Mouse (Mus musculus): ENCODE measurements around the gene Lin7b.
"Not testable (repeated sequence)": the region's sequence is repeated elsewhere in the genome, so short reads cannot be mapped to it uniquely, and the experiment has no call there.

The Lin7b gene

DNA sequence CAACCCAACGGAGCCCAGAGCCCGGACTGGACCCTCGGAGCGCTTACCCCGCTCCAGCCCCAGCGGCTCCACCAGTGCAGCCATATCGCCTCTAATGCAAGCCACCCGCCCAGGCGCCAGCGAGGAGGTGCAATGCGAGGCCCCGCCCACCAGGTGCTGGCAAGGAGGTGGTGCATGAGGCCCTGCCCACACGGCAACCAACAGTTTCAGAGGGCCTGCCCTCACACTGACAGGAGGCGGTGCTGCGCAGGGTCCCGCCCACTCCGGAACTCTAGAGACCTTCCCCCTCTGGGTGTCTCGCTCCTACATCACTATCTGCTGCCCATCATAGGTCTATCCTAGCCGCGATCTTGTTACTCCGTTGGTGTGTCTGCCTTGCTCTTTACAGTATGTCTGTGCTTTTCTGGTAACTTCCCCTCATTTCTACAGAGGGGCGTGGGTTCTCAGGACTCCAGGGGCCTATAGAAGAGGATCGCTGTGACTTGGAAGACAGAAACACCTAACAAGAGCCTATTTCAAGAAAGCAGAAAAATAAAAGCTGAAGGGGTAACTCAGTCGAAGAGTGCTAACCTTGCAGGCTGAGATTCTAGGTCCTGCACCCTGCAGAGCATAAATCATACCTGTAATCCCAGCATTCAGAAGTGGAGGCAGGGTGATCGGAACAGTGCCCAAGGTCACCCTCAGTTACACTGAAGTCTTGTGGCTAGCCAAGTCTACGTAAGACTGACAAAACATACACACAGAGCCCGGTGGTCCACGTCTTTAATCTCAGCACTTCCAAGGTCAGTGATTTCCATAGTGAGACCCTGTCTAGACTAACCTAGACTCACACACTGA lies at the start of gene Lin7b:
TSS of gene Lin7b (minus strand) at position 109 of the 837 bp plus-strand sequence.
- peak; percentile 91 to 96 for DNase-seq (ENCODE audit: low spot score in 2 of 2)

DNA sequence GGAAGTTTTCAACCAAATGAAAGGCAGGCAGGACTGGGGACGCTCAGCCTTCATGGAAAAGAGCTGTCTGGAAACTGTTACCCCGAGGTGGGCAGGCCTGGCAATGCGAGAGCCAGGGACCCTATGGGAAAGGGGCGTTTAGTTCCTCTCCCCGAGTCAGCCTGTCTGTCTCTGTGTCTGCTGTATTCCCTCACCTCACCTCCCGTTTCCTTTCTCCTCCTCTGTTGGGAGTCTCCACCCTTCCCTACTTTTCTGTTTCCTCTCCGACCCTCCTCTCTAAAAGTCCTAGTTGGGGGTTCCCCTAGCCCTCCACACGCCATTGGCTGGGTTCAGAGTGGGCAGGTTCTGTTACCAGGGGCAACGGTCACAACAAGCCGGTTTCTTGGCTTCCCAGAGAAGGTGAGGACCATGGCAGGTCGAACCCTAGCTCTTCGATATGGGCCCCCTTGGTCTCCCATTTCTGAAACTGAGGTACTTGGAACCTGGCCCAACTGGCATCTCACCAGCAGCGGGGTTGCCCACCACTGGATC lies 47.6 kb upstream of the Lin7b start:
- DNase-seq (ENCODE audit: low spot score in 2 of 2) = no peak

DNA sequence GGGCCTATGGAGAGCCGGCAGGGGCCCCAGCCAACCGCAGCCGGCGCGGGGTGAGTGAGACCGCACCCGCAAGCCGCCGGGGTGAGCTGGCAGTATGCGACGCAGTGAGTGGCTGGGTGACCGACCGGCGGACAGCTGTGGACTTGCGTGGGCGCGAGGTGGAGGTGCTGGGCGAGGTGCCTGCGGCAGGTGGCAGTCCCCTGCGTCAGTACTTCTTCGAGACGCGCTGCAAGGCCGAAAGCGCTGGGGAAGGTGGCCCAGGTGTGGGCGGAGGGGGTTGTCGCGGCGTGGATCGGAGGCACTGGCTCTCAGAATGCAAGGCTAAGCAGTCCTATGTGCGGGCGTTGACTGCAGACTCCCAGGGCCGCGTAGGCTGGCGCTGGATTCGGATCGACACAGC lies 45.3 kb upstream of the Lin7b start:
- DNase-seq (ENCODE audit: low spot score in 2 of 2) = peak; percentile 35 to 38

- no peak for DNase-seq (ENCODE audit: low spot score in 2 of 2)
These were observed 44.4 kb upstream of the Lin7b start for GRCm38 (mm10) chr7:45414740-45415224.

DNA sequence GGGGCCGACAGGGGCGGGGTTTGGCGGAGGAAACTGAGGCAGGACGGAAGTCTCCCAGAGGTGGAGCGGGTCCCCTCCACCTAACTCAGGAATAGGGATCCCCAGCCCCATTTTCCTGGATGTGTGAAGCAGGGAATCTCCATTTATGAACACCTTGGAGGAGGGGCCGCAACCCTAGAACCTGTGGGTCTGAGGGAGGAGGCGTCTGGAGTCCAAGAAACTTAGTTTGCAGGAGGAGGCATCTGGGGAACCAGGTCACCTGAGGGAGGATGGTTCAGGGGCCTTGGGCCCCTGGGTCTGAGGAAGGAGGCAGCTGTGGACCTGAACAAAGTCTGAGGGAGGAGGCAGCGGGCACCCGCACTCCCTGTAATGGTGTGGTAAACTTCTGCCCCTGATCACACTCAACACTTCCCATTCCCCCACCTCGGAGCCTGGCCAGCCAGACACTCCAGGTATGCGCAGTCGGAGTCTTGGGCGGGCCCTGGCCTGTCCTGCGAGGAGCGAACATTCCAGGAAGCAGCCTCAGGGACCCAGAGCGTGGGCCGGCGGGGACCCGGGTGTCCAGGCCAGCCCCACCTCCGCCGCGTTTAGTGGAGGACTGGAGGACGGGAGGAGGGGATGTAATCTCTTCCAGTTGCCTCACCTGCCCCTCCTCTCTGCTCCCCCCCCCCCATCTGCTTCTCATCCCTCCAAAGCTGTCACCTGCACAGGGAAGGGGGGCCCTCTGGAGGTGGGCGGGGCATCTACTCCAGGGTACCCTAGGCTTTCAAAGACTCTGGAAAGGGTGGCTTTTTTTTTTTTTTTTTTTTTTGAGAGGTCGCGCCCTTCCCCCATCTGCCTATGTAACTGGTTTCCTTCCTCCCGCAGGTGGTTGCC lies 43.7 kb upstream of the Lin7b start:
- DNase-seq (ENCODE audit: low spot score in 2 of 2) = no peak

- no peak for DNase-seq (ENCODE audit: low spot score in 2 of 2)
These were observed 42.9 kb upstream of the Lin7b start, which contains the start of gene Ntf5 for GRCm38 (mm10) chr7:45413113-45413863. TSS of gene Ntf5 (plus strand) at chr7:45413695.

DNA sequence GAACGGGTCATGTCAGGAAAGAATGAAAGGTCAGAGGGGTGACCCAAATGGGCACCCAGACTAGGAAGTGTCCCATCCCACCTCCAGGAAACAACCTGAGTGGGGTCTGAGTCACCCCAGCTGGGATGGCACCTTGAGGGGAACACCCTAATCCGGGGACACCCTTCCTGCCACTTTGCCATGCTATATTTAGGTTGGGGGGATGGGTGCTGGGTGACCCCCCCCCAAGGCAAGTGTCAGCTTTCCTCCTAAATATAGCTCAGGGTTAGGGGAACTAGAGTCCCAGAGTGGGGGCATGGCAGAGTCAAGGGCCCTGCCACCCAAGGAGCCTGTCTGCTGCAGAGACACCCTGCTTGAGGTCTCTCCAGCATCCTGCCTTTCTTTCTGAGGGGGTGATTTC lies 42.0 kb upstream of the Lin7b start:
- no peak for DNase-seq (ENCODE audit: low spot score in 2 of 2)

DNA sequence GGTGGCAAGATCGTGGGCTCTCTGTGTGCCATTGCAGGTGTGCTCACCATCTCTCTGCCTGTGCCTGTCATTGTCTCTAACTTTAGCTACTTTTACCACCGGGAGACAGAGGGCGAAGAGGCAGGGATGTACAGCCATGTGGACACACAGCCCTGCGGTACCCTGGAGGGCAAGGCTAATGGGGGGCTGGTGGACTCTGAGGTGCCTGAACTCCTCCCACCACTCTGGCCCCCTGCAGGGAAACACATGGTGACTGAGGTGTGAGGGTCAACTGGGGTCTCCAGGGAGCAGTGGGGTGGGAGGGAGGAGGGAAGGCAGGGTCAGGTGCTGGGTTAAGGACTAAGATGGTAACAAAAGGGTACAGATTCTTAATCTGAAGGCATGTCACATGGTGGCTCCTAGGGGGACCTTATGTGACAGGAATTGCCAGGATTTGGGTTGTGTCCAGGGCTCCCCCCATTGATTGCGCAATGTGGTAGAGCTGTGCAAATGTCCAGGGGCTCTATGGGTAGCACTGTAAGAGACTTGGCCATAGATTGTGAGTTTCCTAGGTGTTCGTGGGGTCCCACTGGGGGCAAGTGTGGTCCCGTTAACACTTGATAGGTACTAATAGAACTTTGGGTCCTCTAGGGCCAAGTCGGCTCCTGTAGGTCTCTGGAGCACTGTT lies 39.2 kb upstream of the Lin7b start:
- DNase-seq (ENCODE audit: low spot score in 2 of 2) = no peak

GRCm38 (mm10) chr7:45408949-45409348 lies 38.6 kb upstream of the Lin7b start:
- DNase-seq (ENCODE audit: low spot score in 2 of 2) = no peak

DNA sequence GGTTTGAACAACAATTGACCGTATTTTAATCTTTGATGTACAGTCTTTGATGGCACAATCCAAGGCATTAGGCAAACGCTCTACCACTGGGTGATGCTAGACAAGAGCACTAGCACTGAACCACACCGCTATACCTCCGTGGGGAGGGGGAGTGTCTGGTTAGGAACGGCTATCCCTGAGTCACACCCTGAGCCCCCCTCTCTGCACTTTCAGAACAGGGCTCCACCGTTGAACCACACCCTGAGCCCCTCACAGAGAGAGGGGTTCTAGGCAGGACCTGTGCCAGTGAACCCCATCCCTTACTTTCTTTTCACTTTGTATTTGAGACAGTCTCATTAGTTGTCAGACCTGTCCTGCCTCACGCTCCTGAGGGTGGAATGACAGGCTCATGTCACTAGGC lies 38.0 kb upstream of the Lin7b start:
- DNase-seq (ENCODE audit: low spot score in 2 of 2) = no peak

DNA sequence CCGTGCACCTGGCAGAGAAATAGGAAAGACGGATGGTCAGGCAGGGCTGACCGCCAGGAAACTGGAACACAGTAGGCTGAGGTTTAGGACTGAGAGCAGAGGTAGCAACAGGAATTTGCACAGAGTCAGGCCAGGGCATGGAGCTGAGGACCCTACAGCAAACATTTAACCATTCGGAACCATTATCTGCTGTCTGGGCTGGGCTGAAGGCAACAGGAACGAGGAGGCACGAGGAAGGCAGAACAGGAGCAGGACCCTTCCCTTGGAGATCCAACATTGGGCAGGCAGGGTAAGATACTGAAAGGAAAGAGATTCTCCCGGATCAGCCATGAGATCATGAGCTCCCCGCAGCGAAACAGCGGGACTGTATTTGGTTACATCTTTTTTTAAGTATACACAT lies 37.5 kb upstream of the Lin7b start:
- no peak for DNase-seq (ENCODE audit: low spot score in 2 of 2)

DNA sequence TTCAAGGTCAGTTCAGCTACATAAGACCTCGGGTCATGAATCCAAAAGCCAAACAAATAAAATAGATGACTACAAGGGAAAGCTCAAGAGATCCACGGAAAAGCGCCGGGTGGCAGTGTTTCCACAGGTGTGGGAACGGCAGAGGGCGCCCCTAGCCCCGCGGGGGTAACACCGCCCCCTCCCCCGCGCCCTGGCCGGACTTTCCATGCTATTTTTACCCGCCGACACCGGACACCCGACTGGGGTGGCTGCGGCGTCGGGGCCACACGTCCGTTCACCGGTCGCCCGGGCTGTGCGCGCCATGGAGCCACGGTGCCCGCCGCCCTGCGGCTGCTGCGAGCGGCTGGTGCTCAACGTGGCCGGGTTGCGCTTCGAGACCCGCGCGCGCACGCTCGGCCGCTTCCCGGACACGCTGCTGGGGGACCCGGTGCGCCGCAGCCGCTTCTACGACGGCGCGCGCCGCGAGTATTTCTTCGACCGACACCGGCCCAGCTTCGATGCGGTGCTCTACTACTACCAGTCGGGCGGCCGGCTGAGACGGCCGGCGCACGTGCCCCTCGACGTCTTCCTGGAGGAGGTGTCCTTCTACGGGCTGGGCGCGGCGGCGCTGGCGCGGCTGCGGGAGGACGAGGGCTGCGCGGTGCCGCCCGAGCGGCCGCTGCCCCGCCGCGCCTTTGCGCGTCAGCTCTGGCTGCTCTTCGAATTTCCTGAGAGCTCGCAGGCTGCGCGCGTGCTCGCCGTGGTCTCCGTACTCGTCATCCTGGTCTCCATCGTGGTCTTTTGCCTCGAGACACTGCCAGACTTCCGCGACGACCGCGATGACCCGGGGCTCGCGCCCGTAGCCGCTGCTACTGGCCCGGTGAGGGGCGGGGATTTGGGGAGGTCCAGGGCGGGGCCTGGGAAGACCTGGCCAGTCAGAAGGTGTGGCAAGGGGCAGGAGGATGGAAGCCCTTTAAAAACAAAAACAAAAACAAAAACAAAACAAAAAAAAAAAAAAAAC lies 36.1 kb upstream of the Lin7b start:
- no peak for DNase-seq (ENCODE audit: low spot score in 2 of 2)

- DNase-seq (ENCODE audit: low spot score in 2 of 2) = peak; percentile 61 to 74
These were observed 35.0 kb upstream of the Lin7b start, which contains the start of gene Kcna7 for GRCm38 (mm10) chr7:45405091-45406075. TSS of gene Kcna7 (plus strand) at chr7:45405653.

- DNase-seq (ENCODE audit: low spot score in 2 of 2) = peak in 1 of 2 experiments; percentile 27
These were observed 33.3 kb upstream of the Lin7b start for GRCm38 (mm10) chr7:45403532-45404261.

- DNase-seq (ENCODE audit: low spot score in 2 of 2) = no peak
These were observed 31.2 kb upstream of the Lin7b start for GRCm38 (mm10) chr7:45401521-45402085.

DNA sequence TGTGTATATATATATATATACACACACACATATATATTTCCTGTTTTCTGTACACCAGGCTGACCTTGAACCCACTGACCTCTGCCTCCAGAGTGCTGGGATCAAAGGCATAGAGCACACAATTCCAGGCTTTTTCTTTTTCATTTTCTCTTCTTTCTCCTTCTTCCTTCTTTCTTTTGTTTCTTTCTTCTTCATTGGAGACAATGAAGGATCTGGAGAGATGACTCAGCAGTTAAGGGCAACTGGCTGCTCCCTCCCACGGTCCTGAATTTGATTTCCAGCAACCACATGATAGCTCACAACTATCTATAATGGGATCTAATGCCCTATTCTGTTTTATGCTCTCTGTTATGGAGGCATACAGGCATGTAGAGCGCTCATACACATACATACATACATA lies 26.4 kb upstream of the Lin7b start:
- DNase-seq (ENCODE audit: low spot score in 2 of 2) = no peak

- not testable (repeated sequence) for DNase-seq (ENCODE audit: low spot score in 2 of 2)
These were observed 26.0 kb upstream of the Lin7b start for GRCm38 (mm10) chr7:45396337-45396775.

Data from frontal cortex, postnatal 36 days (tissue).